Mouse (Mus musculus) left cerebral cortex, adult 2 months (tissue): ENCODE results near the gene 4930523C07Rik. TPM values are rescaled to one million over a fixed set of nuclear protein-coding genes. Genes with fewer than 3 reads are reported as not detected.
A peak's percentile ranks its signal among the peaks of the same experiment; 100 is the strongest.

Experiments
- DNase-seq, 2 experiments: peaks; one replicate each; pipeline ENCODE4 v3.0.0; 2021 to 2022; ENCODE audit warnings: low spot score in 2 of 2, mixed read lengths in 1 of 2; ENCODE audit errors: extremely low spot score in 1 of 2
- H3K27ac ChIP-seq: fragments of 200-600 bp; 2 replicates; pipeline ENCODE4 v1.8.1; 2022
- H3K4me3 ChIP-seq: fragments of 200-600 bp; 2 replicates; pipeline ENCODE4 v1.8.1; 2022
- CTCF ChIP-seq: fragments of 200-600 bp; IDR thresholded peaks from 2 replicates; pipeline ENCODE4 v1.8.1; 2022; ENCODE audit warnings: antibody characterized with exemption, mild to moderate bottlenecking, moderate library complexity
- intact Hi-C: fragments of 180-260 bp; cut with DNase I; formaldehyde crosslinking; loops from one replicate; pipeline ENCODE4 v1.15.1; 2025
- total RNA-seq, 2 experiments: library from RNA; stranded (reverse); gene quantifications; 2 replicates each; pipeline ENCODE4 v1.2.3; 2021

The 4930523C07Rik gene
- total RNA-seq, 2 experiments from 2014 or later = 1.1 to 2.8 TPM

DNA sequence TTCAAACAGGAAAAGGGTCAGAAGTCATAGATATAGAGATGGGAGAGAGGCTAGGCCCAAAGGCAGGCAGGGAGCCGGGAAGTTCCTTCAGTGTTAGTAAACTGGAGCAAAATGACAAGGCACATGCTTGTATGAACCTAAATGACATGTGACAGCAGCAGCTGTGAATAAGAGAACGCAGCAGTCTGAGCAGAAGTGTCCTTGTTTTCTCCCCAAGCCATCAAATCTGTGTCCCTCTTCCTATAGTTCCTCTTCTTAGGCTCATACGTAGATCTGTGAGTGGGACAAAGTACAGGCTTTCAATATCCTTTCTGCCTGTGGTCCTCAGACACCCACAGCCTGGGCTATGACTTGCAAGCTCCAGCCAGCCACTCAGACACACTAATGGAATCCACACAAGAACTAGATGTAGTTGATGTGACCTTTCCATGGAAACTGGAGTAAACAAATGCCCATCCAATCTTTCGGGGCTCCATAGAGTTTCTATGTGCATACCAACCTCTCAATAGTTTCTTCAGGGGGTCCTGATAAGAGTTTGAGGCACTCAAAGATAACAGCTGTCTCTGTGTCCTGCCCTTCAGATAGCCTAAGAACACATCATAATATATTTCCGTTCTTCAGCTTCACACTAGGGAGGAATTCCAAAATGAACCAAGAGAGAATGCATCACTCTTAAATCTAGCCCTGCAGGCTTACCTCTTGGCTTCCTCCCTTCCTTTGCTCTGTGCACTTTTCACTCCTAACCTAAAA is 5.1 kb downstream of the 4930523C07Rik start:
- Histone ChIP-seq H3K4me3 (no peak overlapping the region), H3K27ac (no peak overlapping the region)
- TF ChIP-seq CTCF = no peak
- DNase-seq = no peak
- intact Hi-C loops = no loop called here

- intact Hi-C loops = no loop called here
- DNase-seq = no peak
- H3K4me3 ChIP-seq = no peak overlapping the region
- no peak for TF ChIP-seq CTCF
- H3K27ac ChIP-seq = no peak overlapping the region
Observed at GRCm38 (mm10) chr1:160050898-160051297, 6.7 kb downstream of the 4930523C07Rik start.

DNA sequence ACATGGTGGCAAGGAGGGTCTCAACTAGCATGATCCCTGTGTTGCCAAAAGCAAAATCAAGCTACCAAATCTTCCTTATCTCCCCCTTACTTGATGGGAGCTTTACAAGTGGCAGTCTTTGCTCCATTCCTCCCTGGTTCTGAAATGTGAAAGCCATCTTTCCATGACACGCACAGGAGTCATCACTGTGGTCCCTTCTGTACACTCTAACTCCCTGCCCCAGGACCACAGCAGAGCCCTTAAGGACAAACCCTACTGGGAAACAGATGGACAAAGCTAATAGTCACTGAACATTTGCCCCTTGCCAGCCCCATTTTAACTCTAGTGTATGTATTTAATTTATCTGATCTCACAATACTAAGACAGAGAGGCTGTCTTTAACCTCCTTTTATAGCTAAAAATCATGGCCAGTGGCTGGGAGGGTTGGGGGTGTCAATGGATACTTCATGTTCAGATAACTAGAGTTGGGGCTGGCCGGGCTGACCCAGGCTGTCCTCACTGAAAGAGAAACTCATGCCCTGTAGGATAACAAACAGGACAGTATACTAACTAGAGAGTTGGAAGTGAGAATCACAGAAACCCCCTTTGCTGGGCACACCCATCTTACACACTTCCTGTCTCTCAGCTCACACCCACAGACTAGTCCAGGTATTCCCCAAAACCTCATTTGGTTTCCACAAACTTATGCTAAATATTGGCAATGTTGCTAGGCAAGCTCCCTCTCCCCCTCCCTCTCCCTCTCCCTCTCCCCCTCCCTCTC is 8.6 kb downstream of the 4930523C07Rik start:
- H3K4me3 ChIP-seq = no peak overlapping the region
- TF ChIP-seq CTCF = no peak
- intact Hi-C loops = no loop called here

DNA sequence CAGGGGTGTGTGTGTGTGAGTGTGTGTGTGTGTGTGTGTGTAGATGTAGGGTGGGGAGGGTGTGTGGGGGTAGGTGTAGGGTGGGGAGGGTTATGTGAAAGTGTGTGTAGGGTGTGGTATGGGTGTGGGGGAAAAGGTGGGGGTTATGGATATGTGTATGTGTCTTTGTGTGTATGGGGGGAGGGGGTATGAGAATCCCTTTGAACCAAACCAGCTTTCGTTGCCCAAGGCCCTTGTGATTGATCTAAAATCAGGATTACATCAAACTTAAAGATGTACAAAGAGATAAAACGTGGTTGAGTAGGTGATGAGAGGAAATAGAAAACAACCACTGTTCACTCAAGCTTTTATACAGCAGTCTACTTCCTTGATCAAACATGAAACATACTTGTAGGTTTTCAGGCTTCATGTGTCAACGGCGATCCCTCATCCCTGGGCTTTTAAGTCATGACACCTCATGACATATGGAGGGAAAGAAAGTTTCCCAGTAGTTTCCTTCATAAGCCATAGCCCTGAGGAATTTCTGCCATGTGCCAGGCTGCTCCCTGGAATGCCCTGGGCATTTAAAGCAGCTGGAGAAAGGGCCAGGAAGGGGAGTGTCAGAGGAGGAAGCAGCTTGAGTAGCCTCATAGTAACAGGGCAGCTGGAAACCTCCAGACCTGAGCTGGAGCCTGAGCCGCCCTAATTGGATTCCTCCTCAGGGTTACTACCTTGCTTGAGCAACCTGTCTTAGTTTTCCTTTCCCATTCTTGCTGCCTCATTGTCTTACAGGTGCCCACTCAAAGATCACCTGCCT is 9.5 kb downstream of the 4930523C07Rik start:
- Histone ChIP-seq H3K27ac (no peak overlapping the region), H3K4me3 (no peak overlapping the region)
- no peak for DNase-seq
- intact Hi-C loops = no loop called here
- no peak for TF ChIP-seq CTCF

More for the DNA sequence above, 8.6 kb downstream of the 4930523C07Rik start:
- no peak for DNase-seq
- no peak overlapping the region for H3K27ac ChIP-seq

DNA sequence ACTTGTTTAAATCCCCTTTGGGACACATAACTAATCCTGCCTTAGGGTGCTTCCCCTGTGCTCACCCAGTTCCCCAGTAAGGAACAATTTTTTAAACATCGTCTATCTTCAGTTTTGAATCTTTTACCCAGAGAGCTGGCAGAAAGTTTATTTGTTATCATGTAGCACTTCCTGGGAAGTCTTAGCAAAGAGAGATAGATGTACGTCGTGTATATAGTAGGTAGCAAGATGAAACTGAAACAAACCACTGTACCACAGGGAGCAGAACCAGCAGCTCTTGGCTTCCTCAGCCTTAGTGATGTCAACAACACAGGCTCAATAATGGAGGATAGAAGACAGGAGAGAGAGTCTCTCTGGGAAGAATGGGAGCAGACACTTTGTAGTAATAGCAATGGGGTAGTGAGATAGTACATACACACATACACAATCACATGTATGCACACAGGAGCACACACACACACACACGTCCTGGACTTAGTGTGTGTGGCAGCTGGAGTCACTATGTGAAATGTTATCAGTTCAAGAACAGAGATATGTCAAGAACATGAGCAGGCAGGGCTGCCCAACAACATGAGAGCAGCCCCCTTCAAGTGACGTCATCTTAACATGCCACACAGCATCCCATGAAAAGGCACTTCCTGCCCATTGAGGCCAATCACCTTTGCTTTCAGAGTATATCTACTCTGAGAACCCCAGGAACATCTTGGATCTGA is 10.3 kb downstream of the 4930523C07Rik start:
- no peak overlapping the region for H3K27ac ChIP-seq
- no peak for TF ChIP-seq CTCF
- H3K4me3 ChIP-seq = no peak overlapping the region
- DNase-seq = no peak
- intact Hi-C loops = no loop called here

DNA sequence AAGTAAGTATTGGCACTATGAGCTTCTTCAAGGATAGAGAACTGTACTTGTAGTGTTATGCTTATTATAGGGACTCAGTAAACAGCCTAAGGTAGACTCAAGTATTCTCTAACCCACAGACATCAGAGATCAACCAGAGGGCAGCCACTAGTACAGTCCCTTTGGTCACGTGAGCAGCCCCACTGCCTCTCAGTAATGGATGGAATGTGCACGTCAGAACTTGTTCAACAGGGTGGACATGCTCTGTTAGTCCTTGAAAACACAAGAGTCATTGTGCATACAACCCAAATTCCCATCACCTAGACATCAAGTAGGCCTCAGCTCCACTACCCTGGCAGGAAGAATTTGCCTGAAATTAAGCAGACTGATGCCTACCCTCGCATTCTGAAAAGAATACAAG is 13.5 kb downstream of the 4930523C07Rik start:
- DNase-seq = no peak
- intact Hi-C loops = no loop called here
- no peak overlapping the region for H3K4me3 ChIP-seq

GRCm38 (mm10) chr1:160059908-160060307 is 15.7 kb downstream of the 4930523C07Rik start:
- H3K4me3 ChIP-seq = no peak overlapping the region
- TF ChIP-seq CTCF = no peak
- intact Hi-C loops = loop anchor here (5.0 kb wide), 1 partner anchor 148 kb away; no protein-coding TSS in a partner anchor
- DNase-seq = no peak
- H3K27ac ChIP-seq = no peak overlapping the region

More for the DNA sequence above, 13.5 kb downstream of the 4930523C07Rik start:
- TF ChIP-seq CTCF = no peak
- H3K27ac ChIP-seq = no peak overlapping the region

- intact Hi-C loops = loop anchor here (5.0 kb wide), 1 partner anchor 148 kb away; no protein-coding TSS in a partner anchor
- TF ChIP-seq CTCF = no peak
- DNase-seq = no peak
- no peak overlapping the region for H3K27ac ChIP-seq
- H3K4me3 ChIP-seq = no peak overlapping the region
Observed at GRCm38 (mm10) chr1:160060542-160060941, 16.4 kb downstream of the 4930523C07Rik start.

DNA sequence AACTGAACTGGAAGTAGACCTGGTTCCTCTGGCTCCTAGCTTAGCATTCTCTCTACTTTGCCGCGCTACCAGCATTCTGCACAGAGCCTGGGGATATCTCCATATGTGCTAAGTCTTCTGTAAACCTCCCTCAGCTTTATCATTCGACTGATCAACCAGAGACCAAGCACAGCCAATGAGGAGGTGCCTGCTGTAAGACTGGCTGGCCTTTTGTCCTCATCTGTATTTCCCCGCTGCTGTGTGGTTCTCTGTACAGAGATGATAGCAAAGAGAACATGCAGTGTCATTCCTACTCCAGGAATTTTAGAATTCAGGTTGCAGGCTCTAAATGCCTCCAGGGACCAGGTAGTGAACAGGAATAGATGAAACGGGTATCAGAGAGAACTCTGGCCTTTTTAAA is 17.1 kb downstream of the 4930523C07Rik start:
- Histone ChIP-seq H3K27ac (no peak overlapping the region), H3K4me3 (no peak overlapping the region)
- TF ChIP-seq CTCF = no peak
- DNase-seq = no peak
- intact Hi-C loops = loop anchor here (5.0 kb wide), 1 partner anchor 149 kb away; no protein-coding TSS in a partner anchor

- intact Hi-C loops = loop anchor here (5.0 kb wide), 1 partner anchor 150 kb away; no protein-coding TSS in a partner anchor
- TF ChIP-seq CTCF = peak; percentile 58
Observed at GRCm38 (mm10) chr1:160061725-160062366, 17.7 kb downstream of the 4930523C07Rik start.

More at GRCm38 (mm10) chr1:160061725-160062366, 17.7 kb downstream of the 4930523C07Rik start:
- H3K27ac ChIP-seq = no peak overlapping the region
- no peak overlapping the region for H3K4me3 ChIP-seq
- DNase-seq = no peak
